Mouse (Mus musculus): ENCODE results near the gene Unc45b. TPM values are rescaled to one million over a fixed set of nuclear protein-coding genes. Genes with fewer than 3 reads are reported as not detected.
"Not testable (repeated sequence)": the region's sequence is repeated elsewhere in the genome, so short reads cannot be mapped to it uniquely, and the experiment has no call there.

The Unc45b gene
- total RNA-seq, 2 experiments from 2014 or later = 4.4 to 4.9 TPM

DNA sequence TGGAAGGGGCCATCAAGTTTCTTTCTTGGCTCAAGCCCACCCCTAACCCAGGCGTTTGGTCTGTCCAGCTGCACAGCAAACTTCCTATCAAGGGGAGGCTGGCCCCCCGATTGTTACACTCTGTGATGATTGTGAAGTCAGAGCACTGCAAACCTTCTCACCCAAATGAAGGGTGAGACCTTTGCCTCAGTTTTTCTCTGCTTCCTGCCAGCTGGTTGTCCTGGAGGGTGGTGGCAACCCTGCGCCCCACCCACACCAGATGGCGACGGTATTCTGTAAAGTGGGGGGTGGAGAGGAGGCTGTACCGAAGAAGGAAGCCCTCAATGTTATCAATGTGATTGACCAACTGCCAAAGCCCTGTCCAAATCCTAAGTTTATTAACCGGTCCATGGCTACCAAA is 18.4 kb upstream of the Unc45b start, which contains the start of gene Fndc8:
Fndc8 (plus strand) TSS at position 189 of the 400 bp plus-strand sequence.
- no peak for DNase-seq (ENCODE audit: low spot score in 2 of 2)

DNA sequence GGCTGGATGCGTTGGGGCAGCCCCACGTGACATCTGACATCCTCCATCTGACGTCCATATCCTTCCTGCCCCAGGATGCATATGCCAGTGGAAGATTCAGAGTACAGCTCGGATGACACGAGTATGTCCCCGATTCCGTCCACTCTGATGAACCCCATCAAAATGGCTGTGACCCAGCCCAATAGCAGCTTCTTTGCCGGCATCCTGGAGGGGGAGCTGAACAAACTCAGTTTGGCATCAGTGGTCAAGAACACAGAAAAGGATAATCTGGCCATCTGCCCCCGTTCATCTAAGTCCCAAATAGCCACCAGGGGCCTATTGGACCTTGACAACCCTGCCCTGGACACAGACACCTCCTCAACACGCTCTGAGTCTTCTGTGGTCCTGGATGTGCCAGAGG is 12.9 kb upstream of the Unc45b start:
- no peak for DNase-seq (ENCODE audit: low spot score in 2 of 2)

DNA sequence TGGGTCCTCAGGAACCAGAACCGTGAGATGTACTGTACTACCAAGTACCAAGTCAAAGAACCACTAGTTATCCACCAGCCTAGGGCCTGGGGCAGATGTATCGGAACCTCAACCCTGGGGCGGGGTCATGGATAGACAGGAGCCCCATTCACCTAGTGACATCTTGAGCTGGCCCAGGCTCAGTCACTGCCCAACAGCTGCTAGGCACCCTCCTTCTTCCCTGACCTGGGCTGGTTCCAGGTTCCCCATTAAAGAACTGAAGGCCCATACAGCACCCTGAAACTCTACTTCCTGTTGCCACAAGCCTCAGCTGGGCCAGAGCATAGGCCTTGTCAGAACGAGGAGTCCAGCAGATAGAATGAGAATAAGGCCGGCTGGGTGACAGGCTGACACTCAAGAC is 10.6 kb upstream of the Unc45b start:
- DNase-seq (ENCODE audit: low spot score in 2 of 2) = no peak

DNA sequence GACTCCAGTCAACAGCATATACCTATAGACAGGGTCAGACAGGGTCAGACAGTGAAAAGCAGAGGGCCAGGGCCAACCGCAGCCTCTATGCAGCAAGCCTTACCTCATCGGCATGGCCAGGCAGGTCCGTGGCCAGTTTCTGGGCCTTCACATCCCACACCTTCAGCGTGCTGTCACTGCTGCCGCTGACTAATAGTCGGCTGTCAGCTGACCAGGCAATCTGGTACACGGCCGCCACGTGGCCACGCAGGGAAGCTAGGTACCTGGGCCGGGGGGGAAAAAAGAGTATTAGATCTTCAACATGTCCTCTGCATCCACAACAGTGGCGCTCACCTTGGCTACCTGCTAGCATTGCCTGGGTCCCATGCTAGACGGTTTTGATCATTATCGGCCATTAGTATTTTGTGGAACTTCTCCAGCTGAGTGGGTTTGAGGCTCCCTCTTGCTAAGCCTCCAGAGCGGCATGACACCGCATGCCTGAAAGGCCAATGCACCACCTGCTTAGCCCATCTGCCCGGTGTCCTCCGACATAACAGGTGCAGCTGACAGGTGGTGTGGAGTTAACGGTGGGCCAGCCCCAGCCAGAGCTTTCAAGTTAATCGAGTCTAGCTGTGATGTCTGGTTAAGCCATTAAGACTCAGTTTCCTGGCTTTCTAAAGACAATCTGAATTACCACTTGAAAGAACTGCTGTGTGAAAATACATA is 8.6 kb upstream of the Unc45b start:
- DNase-seq (ENCODE audit: low spot score in 2 of 2) = no peak

DNA sequence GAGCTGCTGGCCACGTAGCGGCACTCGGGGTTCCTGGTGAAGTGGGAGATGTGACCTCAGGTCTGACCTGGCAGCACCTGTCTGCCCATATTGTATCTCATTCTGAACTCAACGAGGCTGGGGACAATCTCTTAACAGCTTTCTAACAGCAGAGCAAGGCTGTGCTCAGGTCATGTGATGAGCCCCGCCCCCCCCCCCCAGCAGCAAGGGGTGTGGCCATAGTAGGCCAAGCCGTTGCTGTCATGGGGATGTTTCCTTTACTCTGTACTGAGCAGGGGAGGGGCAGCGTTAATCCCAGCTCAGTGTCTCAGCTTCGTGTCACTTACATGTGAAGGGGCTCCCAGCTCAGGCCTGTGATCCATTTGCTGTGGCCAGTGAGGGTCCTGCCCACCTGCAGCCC is 5.4 kb upstream of the Unc45b start:
- DNase-seq (ENCODE audit: low spot score in 2 of 2) = no peak

DNA sequence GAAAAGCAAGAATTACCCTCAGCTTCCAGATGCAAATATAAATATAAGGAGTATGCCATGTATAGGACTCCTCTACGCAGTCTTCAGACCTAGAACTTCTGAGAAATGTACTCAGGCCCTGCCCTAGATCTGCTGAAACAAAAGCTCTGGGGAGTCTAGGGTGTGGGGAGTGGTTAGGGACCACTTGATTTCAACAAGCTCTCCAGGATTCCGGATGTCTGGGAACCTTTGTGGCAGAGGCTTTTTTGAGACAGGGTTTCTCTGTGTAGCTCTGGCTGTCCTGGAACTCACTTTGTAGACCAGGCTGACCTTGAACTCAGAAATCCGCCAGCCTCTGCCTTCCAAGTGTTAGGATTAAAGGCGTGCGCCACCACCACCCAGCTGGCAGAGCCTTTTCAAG is 4.5 kb upstream of the Unc45b start:
- no peak for DNase-seq (ENCODE audit: low spot score in 2 of 2)

DNA sequence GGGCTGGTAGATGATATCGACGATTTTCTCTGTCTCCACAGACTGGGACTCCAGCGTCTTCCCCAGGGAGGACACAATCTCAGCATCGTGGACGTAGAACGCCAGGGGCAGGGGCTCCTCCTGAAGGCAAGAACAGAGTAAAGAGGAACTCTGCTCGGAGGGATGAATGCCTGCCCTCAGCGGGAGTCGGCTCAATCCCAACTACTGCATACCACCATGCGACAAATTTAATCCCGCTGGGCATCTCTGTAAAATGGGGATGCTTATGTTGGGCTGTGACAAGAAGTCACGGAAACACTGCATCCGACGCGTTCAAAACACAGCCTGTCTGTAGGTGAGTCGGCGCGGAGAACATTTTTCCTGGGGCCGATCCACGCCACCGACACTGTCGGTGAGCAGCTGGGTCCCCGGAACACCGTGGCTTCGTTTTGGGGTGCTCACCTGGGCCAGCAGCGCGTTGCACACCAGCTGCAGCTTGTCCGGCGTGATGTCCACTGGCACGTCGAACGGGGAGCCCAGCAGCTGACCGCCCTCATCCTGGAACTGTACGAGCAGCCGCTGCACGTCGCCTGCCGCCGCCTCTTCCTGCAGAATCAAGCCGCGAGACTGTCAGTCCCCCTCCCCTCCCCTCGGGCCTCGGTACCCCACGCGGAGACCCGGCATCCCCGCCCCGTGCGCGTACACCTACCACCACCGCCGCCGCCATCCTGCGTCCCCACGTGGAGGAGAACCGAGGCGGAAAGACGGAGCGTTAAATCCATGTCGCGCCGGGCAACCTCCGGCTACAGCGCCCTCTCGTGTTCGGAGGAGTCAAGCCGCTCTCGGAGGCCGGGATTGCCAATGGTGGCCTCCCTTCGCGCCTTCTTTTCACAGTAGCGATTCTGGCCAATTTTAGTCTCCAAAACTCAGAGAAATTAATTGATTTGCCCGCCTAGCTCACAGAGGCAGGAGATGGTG is 2.4 kb upstream of the Unc45b start, which contains the start of gene Nle1:
Nle1 (minus strand) TSS at position 761 of the 957 bp plus-strand sequence.
- DNase-seq (ENCODE audit: low spot score in 2 of 2) = peak; percentile 98

DNA sequence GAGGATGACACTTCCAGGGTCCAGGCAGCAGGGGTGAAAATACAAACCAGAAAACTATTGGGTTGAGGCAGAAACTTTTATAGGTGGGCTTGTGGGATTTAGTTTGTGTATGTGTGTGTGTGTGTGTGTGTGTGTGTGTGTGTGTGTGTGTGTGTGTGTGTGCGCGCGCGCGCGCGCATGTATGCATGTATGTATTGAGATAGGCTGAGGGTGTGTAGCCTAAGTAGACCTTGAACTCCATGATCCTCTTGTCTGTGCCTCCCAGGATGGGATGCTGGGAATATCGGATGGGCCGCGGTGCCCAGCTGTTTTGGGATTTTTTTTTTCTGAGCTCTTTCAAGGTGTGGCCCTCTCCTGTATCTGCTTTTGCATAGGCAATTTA is 1.8 kb upstream of the Unc45b start:
- no peak for DNase-seq (ENCODE audit: low spot score in 2 of 2)

DNA sequence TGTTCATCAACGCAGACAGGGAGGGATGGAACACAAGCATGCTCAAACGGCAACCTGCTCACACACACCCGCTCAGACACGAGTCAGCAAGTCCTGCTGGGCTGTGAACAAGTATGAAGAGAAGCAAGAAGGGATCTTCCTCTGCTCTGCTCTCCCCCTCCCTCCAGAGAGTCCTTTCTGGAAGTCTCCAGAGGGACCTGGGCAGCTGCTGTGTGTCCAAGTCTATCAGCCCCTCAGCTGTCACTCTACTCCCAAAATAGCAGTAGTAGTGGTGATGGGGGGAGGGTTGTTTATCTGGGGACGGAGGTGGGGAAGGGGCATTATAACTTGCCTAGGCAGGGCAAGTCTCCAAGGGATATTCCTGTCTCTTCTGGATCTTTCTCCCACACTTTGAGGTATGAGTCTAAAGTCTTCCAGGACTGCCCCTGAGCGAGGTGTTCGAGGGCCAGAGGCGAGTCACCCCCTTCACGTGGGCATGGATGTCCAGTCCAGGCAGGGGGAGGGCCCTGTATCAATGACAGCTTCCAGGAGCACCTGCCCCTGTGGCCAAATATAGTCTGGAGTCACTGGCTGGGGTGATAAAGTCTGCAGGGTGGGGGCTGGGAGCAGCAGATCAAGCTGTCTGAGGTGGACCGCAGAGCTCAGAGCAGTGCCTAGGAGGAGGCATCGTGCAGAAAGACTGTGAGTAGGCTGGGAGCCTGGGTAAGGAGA is 484 bp downstream of the Unc45b start:
- DNase-seq (ENCODE audit: low spot score in 2 of 2) = no peak

DNA sequence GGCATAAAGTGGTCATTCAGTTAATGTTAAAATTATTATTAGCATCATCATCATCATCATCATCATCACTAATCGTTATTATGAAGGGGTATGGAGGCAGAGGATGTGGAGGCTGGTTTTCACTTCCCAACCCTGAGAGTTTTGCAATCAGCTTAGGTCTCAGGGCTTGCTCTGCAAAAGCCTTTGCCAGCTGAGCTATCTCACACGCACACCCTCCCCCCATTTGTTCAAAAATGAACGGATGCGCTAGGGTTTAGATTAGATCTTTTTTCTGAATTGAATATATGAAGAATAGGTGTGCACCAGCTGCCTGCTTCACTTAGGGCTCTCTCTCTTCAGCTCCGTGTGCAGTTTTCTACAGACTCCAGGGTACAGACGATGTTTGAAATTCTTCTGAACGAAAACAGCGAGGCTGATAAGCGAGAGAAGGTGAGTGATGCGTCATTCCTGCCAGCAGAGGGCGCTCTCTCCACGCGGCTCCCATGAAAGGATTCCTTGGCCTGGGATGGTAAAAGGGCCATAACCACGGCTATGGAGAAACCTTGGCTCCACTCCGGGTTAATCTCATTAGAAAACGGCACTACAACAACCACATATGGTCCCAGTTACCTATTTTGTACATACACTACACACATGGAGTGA is 4.5 kb downstream of the Unc45b start:
- peak; percentile 74 to 82 for DNase-seq (ENCODE audit: low spot score in 2 of 2)

DNA sequence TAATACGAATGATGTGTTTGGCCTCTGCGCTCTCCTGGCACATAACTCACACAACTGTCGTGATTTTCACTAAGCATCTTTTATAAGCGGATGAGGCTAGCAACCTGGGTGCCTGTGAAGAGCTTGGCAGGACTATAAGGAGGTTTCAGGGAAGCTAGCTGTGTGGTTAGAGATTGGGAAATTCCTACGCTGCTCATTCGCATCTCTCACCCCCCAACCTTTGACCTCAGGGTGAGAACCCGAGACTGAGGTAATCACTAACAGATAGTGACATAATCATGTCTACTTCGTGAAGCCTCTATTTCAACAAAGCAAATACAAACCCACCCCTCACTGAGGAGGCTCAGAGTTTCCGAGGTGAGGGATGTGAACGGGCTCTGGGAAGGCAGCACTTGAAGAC is 10.4 kb downstream of the Unc45b start:
- DNase-seq (ENCODE audit: low spot score in 2 of 2) = no peak

DNA sequence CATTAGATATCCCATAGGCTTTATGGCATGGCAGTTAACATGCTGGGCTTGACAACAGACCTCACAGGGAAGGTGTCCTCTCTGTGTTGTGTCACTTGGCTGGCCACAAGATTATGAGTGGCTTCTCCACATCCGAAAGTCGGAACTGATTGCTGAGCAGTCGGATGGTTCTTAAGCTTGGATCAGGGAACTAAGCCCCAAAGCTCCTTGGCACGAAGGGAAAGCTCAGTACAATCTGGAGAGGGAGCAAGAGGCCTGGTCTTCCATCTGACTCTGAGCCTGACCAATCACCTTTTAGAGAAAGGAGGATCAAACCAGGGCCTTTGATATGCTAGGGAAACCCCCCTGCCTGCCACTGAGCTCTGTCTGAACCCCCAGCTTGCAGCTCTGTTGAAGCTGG is 11.3 kb downstream of the Unc45b start:
- DNase-seq (ENCODE audit: low spot score in 2 of 2) = no peak

DNA sequence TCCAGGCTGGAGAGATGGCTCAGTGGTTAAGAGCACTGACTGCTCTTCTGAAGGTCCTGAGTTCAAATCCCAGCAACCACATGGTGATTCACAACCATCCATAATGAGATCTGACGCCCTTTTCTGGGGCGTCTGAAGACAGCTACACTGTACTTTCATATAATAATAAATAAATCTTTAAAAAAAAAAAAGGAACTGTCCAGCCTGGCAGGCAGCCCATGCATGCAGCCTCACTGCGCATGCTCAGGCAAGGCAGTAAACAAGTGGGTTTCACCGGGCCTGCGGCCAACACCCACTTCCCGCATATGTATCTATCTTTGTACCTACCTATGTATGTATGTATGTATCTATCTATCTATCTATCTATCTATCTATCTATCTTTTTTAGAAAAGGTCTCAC is 13.6 kb downstream of the Unc45b start:
- not testable (repeated sequence) for DNase-seq (ENCODE audit: low spot score in 2 of 2)

DNA sequence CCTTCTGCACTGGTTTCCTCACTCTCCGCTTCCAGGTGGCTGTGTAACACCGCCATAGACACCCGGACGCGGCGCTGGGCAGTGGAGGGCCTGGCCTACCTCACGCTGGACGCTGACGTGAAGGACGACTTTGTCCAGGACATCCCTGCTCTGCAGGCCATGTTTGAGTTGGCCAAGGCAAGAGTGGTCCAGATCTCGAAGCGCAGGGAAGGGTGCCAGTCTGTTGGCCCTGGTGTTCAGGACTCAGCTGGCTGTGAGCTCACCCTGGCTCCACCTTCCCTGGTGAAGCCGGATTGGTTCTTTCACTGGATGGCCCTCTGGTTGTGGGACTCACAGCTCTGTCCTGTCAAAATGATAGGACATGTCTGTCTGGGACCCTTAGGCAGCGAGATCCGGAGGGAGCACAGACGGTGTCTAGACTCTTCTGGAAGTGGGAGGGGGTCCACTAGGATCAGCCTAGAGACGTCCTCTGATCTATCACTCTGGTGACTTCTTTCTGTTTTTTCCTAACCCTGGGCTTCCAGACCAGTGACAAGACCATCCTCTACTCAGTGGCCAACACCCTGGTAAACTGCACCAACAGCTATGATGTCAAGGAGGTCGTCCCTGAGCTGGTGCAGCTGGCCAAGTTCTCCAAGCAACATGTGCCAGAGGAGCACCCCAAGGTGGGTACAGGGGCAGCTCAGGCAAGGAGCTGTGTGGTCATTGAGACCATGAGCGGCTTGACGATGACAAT is 18.7 kb downstream of the Unc45b start:
- DNase-seq (ENCODE audit: low spot score in 2 of 2) = no peak

DNA sequence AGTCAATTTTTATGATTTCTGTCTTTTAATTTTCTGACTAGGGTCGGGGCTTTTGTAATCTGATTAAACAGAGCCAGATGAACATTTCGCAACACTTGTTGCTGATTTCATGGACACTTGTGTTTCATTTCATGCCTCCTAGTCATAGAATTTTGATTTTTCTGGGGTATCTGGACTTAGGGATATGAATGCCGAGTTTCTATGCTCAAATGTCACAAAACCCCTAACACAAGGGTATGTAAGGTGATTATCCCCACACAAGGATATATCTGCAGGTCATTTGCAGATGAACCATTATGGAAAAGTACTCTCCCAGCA is 19.2 kb downstream of the Unc45b start:
- no peak for DNase-seq (ENCODE audit: low spot score in 2 of 2)

DNA sequence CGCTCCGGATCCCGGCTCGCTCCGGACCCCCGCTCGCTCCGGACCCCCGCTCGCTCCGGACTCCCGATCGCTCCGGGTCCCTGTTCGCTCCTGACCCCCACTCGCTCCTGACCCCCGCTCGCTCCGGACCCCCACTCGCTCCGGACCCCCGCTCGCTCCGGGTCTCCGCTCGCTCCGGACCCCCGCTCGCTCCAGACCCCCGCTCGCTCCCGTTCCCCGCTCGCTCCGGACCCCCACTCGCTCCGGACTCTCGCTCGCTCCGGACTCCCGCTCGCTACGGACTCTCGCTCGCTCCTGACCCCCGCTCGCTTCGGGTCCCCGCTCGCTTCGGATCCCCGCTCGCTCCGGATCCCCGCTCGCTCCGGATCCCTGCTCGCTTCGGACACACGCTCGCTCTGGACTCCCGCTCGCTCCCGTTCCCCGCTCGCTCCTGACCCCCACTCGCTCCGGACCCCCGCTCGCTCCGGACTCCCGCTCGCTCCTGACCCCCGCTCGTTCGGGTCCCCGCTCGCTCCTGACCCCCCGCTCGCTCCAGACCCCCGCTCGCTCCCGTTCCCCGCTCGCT is 20.1 kb downstream of the Unc45b start:
- not testable (repeated sequence) for DNase-seq (ENCODE audit: low spot score in 2 of 2)

DNA sequence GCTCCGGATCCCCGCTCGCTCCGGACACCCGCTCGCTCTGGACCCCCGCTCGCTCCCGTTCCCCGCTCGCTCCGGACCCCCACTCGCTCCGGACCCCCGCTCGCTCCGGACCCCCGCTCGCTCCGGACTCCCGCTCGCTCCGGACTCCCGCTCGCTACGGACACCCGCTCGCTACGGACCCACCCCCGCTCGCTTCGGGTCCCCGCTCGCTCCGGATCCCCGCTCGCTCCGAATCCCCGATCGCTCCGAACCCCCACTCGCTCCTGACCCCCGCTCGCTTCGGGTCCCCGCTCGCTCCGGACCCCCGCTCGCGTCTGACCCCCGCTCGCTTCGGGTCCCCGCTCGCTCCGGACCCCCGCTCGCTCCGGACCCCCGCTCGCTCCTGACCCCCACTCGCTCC is 20.8 kb downstream of the Unc45b start:
- not testable (repeated sequence) for DNase-seq (ENCODE audit: low spot score in 2 of 2)

DNA sequence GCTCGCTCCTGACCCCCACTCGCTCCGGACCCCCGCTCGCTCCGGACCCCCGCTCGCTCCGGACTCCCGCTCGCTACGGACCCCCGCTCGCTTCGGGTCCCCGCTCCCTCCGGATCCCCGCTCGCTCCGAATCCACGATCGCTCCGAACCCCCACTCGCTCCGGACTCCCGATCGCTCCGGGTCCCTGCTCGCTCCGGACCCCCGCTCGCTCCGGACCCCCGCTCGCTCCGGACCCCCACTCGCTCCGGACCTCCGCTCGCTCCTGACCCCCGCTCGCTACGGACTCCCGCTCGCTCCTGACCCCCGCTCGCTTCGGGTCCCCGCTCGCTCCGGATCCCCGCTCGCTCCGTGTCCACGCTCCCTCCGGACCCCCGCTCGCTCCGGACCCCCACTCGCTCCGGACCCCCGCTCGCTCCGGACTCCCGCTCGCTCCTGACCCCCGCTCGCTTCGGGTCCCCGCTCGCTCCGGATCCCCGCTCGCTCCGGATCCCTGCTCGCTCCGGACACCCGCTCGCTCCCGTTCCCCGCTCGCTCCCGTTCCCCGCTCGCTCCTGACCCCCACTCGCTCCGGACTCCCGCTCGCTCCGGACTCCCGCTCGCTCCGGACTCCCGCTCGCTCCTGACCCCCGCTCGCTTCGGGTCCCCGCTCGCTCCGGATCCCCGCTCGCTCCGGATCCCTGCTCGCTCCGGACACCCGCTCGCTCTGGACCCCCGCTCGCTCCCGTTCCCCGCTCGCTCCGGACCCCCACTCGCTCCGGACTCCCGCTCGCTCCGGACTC is 21.5 kb downstream of the Unc45b start:
- not testable (repeated sequence) for DNase-seq (ENCODE audit: low spot score in 2 of 2)

DNA sequence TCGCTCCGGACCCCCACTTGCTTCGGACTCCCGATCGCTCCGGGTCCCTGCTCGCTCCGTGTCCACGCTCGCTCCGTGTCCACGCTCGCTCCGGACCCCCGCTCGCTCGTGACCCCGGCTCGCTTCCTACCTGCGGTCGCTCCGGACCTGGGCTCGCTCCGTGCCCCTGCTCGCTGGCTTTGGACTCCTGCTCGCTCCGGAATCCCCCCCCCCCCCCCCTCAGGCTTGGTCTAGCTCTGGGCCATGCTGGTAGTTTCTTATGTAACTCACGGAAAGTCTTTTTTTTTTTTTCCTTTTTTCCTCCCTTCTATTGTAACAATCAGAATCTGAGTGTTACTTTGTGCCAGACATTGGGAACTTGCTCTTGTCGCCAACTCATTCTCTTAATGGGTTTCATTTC is 22.8 kb downstream of the Unc45b start:
- DNase-seq (ENCODE audit: low spot score in 2 of 2) = no peak

DNA sequence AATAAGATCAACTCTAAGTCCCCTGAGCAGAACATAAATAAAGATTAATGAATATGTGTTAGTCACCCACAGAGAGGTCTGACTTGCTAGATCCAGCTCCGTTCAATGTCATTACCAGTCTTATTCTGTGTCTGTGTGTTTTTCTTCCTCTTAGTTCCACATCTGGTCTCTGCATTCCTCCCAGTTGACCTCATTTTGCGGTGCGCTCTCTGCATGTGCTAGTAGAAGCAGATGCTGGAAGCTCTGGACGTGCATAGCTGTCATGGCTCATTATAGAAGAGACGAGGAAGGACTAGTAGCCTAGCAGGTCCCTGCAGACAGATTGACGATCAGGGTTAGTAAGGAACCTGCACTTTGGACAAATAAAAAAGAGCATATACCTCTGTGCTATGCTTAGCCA is 33.0 kb downstream of the Unc45b start:
- no peak for DNase-seq (ENCODE audit: low spot score in 2 of 2)

Data from layer of hippocampus, postnatal 10 days (tissue).